Mouse (Mus musculus) MEL (cell line): Measurements from ENCODE around the gene Gm11985. TPM values are rescaled to one million over a fixed set of nuclear protein-coding genes. Genes with fewer than 3 reads are reported as not detected.

Source experiments
- DNase-seq: peaks from one replicate; pipeline ENCODE4 v3.0.0; 2011; ENCODE audit warnings: low read depth, low spot score
- H3K27ac ChIP-seq: 2 replicates; pipeline ENCODE4 v1.5.1; 2012; ENCODE audit warnings: low read depth, mild to moderate bottlenecking, control low read depth, low read length, moderate library complexity; ENCODE audit not compliant: control insufficient read depth
- H3K27me3 ChIP-seq, 2 experiments: fragments of 150-350 bp in 1 of 2; sonication (generic) in 1 of 2; 2 replicates each; pipeline ENCODE4 v1.6.1; 2012; ENCODE audit warnings: low read length in 2 of 2, mild to moderate bottlenecking in 2 of 2, improper control_type of control experiment in 1 of 2, moderate library complexity in 1 of 2; ENCODE audit not compliant: insufficient read depth in 2 of 2, control insufficient read depth in 1 of 2
- H3K36me3 ChIP-seq, 2 experiments: 2 replicates each; pipeline ENCODE4 v1.6.1; 2012 to 2014; ENCODE audit warnings: low read length in 2 of 2, improper control_type of control experiment in 1 of 2, inconsistent platforms in 1 of 2, mild to moderate bottlenecking in 1 of 2; ENCODE audit not compliant: insufficient read depth in 2 of 2, control insufficient read depth in 1 of 2
- H3K4me1 ChIP-seq, 2 experiments: fragments of 150-350 bp in 1 of 2; sonication (generic) in 1 of 2; 2 replicates each; pipeline ENCODE4 v1.6.1; 2012; ENCODE audit warnings: low read length in 2 of 2, improper control_type of control experiment in 1 of 2, mild to moderate bottlenecking in 1 of 2; ENCODE audit not compliant: insufficient read depth in 2 of 2, control insufficient read depth in 1 of 2
- H3K4me3 ChIP-seq, 2 experiments: fragments of 150-350 bp in 1 of 2; sonication (generic) in 1 of 2; 2 replicates each; pipeline ENCODE4 v1.5.1; 2012; ENCODE audit warnings: low read depth in 2 of 2, low read length in 2 of 2, mild to moderate bottlenecking in 2 of 2, moderate library complexity in 2 of 2, control low read depth in 1 of 2, improper control_type of control experiment in 1 of 2; ENCODE audit not compliant: control insufficient read depth in 1 of 2, insufficient read depth in 1 of 2
- H3K79me2 ChIP-seq: 2 replicates; pipeline ENCODE4 v1.6.1; 2012; ENCODE audit warnings: mild to moderate bottlenecking, low read length, moderate library complexity; ENCODE audit not compliant: control insufficient read depth, poor library complexity, insufficient read depth
- H3K9ac ChIP-seq: 2 replicates; pipeline ENCODE4 v1.6.1; 2012; ENCODE audit warnings: low read depth, mild to moderate bottlenecking, control low read depth, low read length, moderate library complexity; ENCODE audit not compliant: control insufficient read depth, poor library complexity, severe bottlenecking
- H3K9me3 ChIP-seq: fragments of 150-350 bp; sonication (generic); replicated peaks from 2 replicates; pipeline ENCODE4 v1.6.1; 2012; ENCODE audit warnings: mild to moderate bottlenecking, low read length, improper control_type of control experiment, moderate library complexity; ENCODE audit not compliant: insufficient read depth
- BHLHE40 ChIP-seq: IDR thresholded peaks from 2 replicates; pipeline ENCODE4 v1.6.1; 2012; ENCODE audit warnings: low read depth, mild to moderate bottlenecking, inconsistent platforms, low read length, improper control_type of control experiment, borderline replicate concordance
- CHD1 ChIP-seq: IDR thresholded peaks from 2 replicates; pipeline ENCODE4 v1.6.1; 2012; ENCODE audit warnings: low read depth, mild to moderate bottlenecking, inconsistent platforms, low read length, improper control_type of control experiment
- CTCF ChIP-seq, 3 experiments: IDR thresholded peaks in 2 of 3; conservative IDR thresholded peaks in 1 of 3; 2 replicates each; pipeline ENCODE4 v1.5.1; 2011 to 2012; ENCODE audit warnings: low read length in 3 of 3, low read depth in 2 of 3, mild to moderate bottlenecking in 2 of 3, improper control_type of control experiment in 1 of 3, inconsistent platforms in 1 of 3, mixed read lengths in 1 of 3, moderate library complexity in 1 of 3; ENCODE audit not compliant: control insufficient read depth in 1 of 3, insufficient read depth in 1 of 3, poor library complexity in 1 of 3, severe bottlenecking in 1 of 3
- E2F4 ChIP-seq: IDR thresholded peaks from 2 replicates; pipeline ENCODE4 v1.6.1; 2011; ENCODE audit warnings: low read depth, low read length, improper control_type of control experiment, borderline replicate concordance
- EP300 ChIP-seq, 2 experiments: IDR thresholded peaks; 2 replicates each; pipeline ENCODE4 v1.6.1; 2011; ENCODE audit warnings: improper control_type of control experiment in 2 of 2, low read length in 2 of 2, low read depth in 1 of 2, mild to moderate bottlenecking in 1 of 2
- ETS1 ChIP-seq: IDR thresholded peaks from 2 replicates; pipeline ENCODE4 v1.6.1; 2012; ENCODE audit warnings: low read depth, mild to moderate bottlenecking, inconsistent platforms, low read length, improper control_type of control experiment, moderate library complexity
- GATA1 ChIP-seq: IDR thresholded peaks from 2 replicates; pipeline ENCODE4 v1.6.1; 2011; ENCODE audit warnings: low read depth, low read length, improper control_type of control experiment
- JUND ChIP-seq: IDR thresholded peaks from 2 replicates; pipeline ENCODE4 v1.6.1; 2011; ENCODE audit warnings: low read depth, mild to moderate bottlenecking, improper control_type of control experiment, low read length
- MAFK ChIP-seq: IDR thresholded peaks from 2 replicates; pipeline ENCODE4 v1.6.1; 2011; ENCODE audit warnings: low read depth, mild to moderate bottlenecking, low read length, improper control_type of control experiment, borderline replicate concordance
- MXI1 ChIP-seq: IDR thresholded peaks from 2 replicates; pipeline ENCODE4 v1.6.1; 2011; ENCODE audit warnings: mild to moderate bottlenecking, low read depth, low read length, improper control_type of control experiment
- NELFE ChIP-seq: IDR thresholded peaks from 2 replicates; pipeline ENCODE4 v1.6.1; 2011; ENCODE audit warnings: low read depth, low read length, improper control_type of control experiment
- NRF1 ChIP-seq: IDR thresholded peaks from 2 replicates; pipeline ENCODE4 v1.6.1; 2014; ENCODE audit warnings: low read depth, mild to moderate bottlenecking, inconsistent platforms, low read length, improper control_type of control experiment, moderate library complexity; ENCODE audit not compliant: poor library complexity, insufficient read depth, severe bottlenecking
- POLR2A ChIP-seq, 2 experiments: IDR thresholded peaks; 2 replicates each; pipeline ENCODE4 v1.6.1; 2011 to 2012; ENCODE audit warnings: low read length in 2 of 2, mild to moderate bottlenecking in 2 of 2, control low read depth in 1 of 2, improper control_type of control experiment in 1 of 2, low read depth in 1 of 2, moderate library complexity in 1 of 2; ENCODE audit not compliant: control insufficient read depth in 1 of 2, insufficient read depth in 1 of 2, poor library complexity in 1 of 2
- POLR2AphosphoS2 ChIP-seq: IDR thresholded peaks from 2 replicates; pipeline ENCODE4 v1.6.1; 2011; ENCODE audit warnings: low read length, improper control_type of control experiment
- POLR2AphosphoS5 ChIP-seq: IDR thresholded peaks from 2 replicates; pipeline ENCODE4 v1.6.1; 2012; ENCODE audit warnings: low read depth, borderline replicate concordance, mild to moderate bottlenecking, inconsistent platforms, low read length, moderate library complexity, mixed read lengths
- RAD21 ChIP-seq: IDR thresholded peaks from 2 replicates; pipeline ENCODE4 v1.6.1; 2011; ENCODE audit warnings: mild to moderate bottlenecking, low read depth, low read length, improper control_type of control experiment
- SIN3A ChIP-seq: IDR thresholded peaks from 2 replicates; pipeline ENCODE4 v1.6.1; 2012; ENCODE audit warnings: low read length, improper control_type of control experiment, inconsistent platforms
- TAL1 ChIP-seq: IDR thresholded peaks from 2 replicates; pipeline ENCODE4 v1.6.1; 2012; ENCODE audit warnings: mild to moderate bottlenecking, inconsistent platforms, low read length, moderate library complexity, mixed read lengths
- TCF12 ChIP-seq: IDR thresholded peaks from 2 replicates; pipeline ENCODE4 v1.6.1; 2014; ENCODE audit warnings: low read depth, mild to moderate bottlenecking, inconsistent platforms, low read length, improper control_type of control experiment, moderate library complexity
- USF1 ChIP-seq: IDR thresholded peaks from 2 replicates; pipeline ENCODE4 v1.6.1; 2014; ENCODE audit warnings: low read depth, mild to moderate bottlenecking, inconsistent platforms, low read length, improper control_type of control experiment, moderate library complexity
- USF2 ChIP-seq, 2 experiments: IDR thresholded peaks; 2 replicates each; pipeline ENCODE4 v1.6.1; 2011 to 2012; ENCODE audit warnings: improper control_type of control experiment in 2 of 2, low read length in 2 of 2, borderline replicate concordance in 1 of 2, inconsistent platforms in 1 of 2, low read depth in 1 of 2, mild to moderate bottlenecking in 1 of 2; ENCODE audit not compliant: insufficient read depth in 1 of 2
- ZC3H11A ChIP-seq: IDR thresholded peaks from 2 replicates; pipeline ENCODE4 v1.6.1; 2012; ENCODE audit warnings: low read depth, mild to moderate bottlenecking, inconsistent platforms, low read length, improper control_type of control experiment
- ZMIZ1 ChIP-seq: IDR thresholded peaks from 2 replicates; pipeline ENCODE4 v1.6.1; 2012; ENCODE audit warnings: low read depth, mild to moderate bottlenecking, inconsistent platforms, low read length, improper control_type of control experiment, moderate library complexity
- ZNF384 ChIP-seq: IDR thresholded peaks from 2 replicates; pipeline ENCODE4 v1.6.1; 2012; ENCODE audit warnings: low read depth, mild to moderate bottlenecking, inconsistent platforms, low read length, improper control_type of control experiment
- polyA plus RNA-seq, 2 experiments: library from polyadenylated mRNA; stranded (reverse) in 1 of 2; unstranded in 1 of 2; fragments of >175 nt in 1 of 2; fragments of >200 nt in 1 of 2; gene quantifications; 2 replicates each; pipeline versions ENCODE4 v1.2.1 to v1.2.4; 2012; ENCODE audit warnings: low replicate concordance in 2 of 2, low read depth in 1 of 2; ENCODE audit not compliant: insufficient read length in 2 of 2, insufficient read depth in 1 of 2, missing spikeins in 1 of 2
- total RNA-seq: library from RNA; depleted of rRNA; stranded (reverse); fragments of 300-350 nt; gene quantifications from 2 replicates; pipeline ENCODE4 v1.2.3, GENCODE M21; 2012

Gene Gm11985
- total and polyA plus RNA-seq, 3 experiments: not detected

DNA sequence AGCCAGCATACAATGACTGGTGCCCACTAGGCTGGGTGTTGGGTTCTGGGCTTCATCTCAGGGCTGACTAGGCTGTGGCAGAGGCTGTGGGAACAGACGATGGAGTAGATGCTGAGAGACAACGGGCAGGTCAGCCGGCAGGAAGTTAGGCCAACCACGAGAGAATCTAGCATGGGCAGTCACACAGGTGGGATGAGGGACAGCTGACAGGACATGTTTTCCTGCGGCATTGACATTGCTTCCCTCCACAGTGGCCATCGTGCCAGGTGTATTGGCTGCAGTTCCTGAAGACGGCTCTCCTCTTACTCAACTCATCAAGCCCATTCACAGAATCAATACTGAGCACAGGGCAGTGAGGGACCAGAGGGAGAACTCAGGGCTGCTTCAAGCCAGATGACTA, 40.4 kb downstream of the Gm11985 start:
- Histone ChIP-seq H3K36me3 (no peaks in the 10 kb centered on the region), H3K4me3 (no peak overlapping the region), H3K27me3 (no peaks in the 10 kb centered on the region), H3K79me2 (no peaks in the 10 kb centered on the region), H3K9me3 (no peaks in the 10 kb centered on the region), H3K4me1 (no peaks in the 10 kb centered on the region), H3K9ac (no peak overlapping the region), H3K27ac (no peak overlapping the region)
- no peak for DNase-seq
- TF ChIP-seq ZMIZ1 (no peak), USF2 (IDR thresholded peaks at IDR 0.05; ENCODE audit: borderline replicate concordance in 1 of 2, insufficient read depth in 1 of 2, low read depth in 1 of 2, low read length in 2 of 2) (no peak), JUND (no peak), MXI1 (no peak), CHD1 (no peak), POLR2AphosphoS2 (no peak), ETS1 (no peak), BHLHE40 (no peak), ZC3H11A (no peak), POLR2A (IDR thresholded peaks at IDR 0.05; ENCODE audit: control insufficient read depth in 1 of 2, insufficient read depth in 1 of 2, low read depth in 1 of 2, low read length in 2 of 2, poor library complexity in 1 of 2) (no peak), NELFE (no peak), TAL1 (no peak), GATA1 (no peak), CTCF (IDR thresholded peaks at IDR 0.05 in 2 of 3, conservative IDR thresholded peaks at IDR 0.05 in 1 of 3; ENCODE audit: control insufficient read depth in 1 of 3, insufficient read depth in 1 of 3, low read depth in 2 of 3, low read length in 3 of 3, poor library complexity in 1 of 3, severe bottlenecking in 1 of 3) (no peak), USF1 (no peak), SIN3A (no peak), ZNF384 (no peak), EP300 (IDR thresholded peaks at IDR 0.05; ENCODE audit: low read depth in 1 of 2, low read length in 2 of 2) (no peak)

DNA sequence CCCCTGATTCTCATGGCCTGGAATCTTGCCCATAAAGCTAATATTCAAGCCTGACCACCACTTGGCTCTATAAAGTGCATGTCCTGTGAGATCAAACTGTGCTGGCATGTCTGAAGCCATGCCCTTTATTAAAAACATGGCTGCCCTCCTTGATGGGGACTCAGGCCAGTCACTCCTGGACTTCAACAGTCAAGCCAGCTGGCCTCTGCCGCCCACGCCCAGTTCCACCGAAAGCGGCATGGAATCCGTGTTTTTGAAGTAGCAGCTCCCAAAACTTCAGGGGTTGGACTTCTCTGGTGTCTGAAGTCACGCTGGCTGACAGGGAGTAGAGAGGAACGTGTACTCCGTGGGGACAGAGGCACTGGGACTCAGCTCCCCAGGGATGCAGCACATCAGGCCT, 40.8 kb downstream of the Gm11985 start:
- Histone ChIP-seq H3K9me3 (no peaks in the 10 kb centered on the region), H3K27me3 (no peaks in the 10 kb centered on the region), H3K4me3 (no peak overlapping the region), H3K27ac (no peak overlapping the region), H3K79me2 (no peaks in the 10 kb centered on the region), H3K36me3 (no peaks in the 10 kb centered on the region)
- DNase-seq: no peak
- TF ChIP-seq EP300 (IDR thresholded peaks at IDR 0.05; ENCODE audit: low read depth in 1 of 2, low read length in 2 of 2) (no peak), ZC3H11A (no peak), MAFK (no peak), MXI1 (no peak), NRF1 (no peak), ZMIZ1 (no peak), JUND (no peak), ETS1 (no peak), CTCF (IDR thresholded peaks at IDR 0.05 in 2 of 3, conservative IDR thresholded peaks at IDR 0.05 in 1 of 3; ENCODE audit: control insufficient read depth in 1 of 3, insufficient read depth in 1 of 3, low read depth in 2 of 3, low read length in 3 of 3, poor library complexity in 1 of 3, severe bottlenecking in 1 of 3) (no peak), TAL1 (no peak), E2F4 (no peak), USF2 (IDR thresholded peaks at IDR 0.05; ENCODE audit: borderline replicate concordance in 1 of 2, insufficient read depth in 1 of 2, low read depth in 1 of 2, low read length in 2 of 2) (no peak), USF1 (no peak), TCF12 (no peak), POLR2AphosphoS5 (no peak), POLR2AphosphoS2 (no peak), RAD21 (no peak), ZNF384 (no peak)
- TF ChIP-seq, all 39 proteins: peak for 0
- Histone ChIP-seq H3K4me1 (no peaks in the 10 kb centered on the region), H3K9ac (no peak overlapping the region)
